Mouse (Mus musculus): ENCODE measurements around the gene Apoo.
"Not testable (repeated sequence)": the region's sequence is repeated elsewhere in the genome, so short reads cannot be mapped to it uniquely, and the experiment has no call there.

The Apoo gene

DNA sequence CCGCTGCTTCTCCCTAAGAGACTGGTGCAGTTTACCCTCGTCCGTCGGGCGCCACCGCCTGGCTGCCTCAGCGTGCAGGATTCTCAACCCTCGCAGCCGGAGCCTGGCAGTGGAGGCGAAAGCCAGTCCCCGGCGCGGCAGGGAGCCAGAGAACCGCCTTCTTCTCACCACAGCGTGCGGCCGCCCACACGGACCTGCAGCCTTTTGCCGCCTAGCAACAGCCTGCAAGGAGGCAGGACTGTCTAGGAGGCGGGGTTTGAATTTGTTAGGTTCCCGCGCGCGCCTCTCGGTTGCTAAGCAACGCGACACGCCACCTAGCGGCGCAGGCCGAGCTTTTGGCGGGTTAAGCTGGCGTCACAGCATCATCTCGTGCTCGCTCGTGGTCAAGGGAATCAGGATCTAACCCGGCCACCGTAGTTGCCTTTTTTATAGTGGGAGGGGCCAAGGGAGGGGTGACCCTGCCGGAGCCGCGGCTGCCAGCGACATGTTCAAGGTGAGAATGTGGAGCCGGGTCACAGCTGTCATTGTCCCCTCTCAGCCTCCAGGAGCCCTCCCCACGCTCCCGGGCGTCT, at the start of gene Apoo, which contains the start of gene Fam90a1b:
Gene Apoo, plus strand, starts transcription at position 448 of the 572 bp plus-strand sequence.
Gene Fam90a1b, minus strand, starts transcription at position 108 of the 572 bp plus-strand sequence.
- peak; percentile 91 to 95 for DNase-seq

DNA sequence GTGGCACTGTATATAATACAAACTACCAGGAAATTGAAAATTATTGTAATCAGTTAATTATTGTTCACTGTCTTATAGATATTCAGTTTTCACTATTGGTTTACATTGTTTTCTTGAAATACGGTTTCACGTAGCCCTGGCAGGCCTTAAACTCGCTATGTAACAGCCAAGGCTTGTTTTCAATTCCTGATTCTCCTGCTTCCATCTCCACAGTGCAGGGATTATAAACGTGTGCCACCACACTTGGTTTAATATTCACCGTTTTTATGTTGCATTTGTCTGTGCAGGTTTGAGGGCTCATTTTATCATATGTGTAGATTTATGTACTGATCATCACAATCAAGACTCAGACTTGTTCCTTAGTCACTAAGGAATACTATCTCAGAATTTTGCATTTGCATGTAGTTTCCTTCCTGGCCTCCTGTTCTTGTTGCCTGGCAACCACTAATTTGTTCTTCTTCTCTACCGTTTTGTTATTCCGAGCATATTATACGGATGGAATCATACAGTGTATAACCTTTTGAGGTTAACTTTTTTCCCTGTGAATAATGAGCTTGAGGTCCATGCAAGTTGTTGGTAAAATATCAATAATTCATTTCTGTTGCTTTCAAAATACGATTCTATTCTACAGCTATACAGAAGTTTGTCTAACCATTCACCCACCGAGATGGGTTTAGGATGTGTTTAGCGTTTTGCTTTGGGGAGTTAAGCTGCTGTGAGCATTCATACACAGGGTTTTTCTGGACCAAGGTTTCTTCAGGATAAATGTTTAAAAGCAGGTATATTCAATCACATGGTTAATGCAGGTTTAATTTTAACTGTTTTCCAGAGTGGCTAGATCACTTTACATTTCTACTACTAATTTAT, 45.6 kb upstream of the Apoo start:
- DNase-seq = no peak

DNA sequence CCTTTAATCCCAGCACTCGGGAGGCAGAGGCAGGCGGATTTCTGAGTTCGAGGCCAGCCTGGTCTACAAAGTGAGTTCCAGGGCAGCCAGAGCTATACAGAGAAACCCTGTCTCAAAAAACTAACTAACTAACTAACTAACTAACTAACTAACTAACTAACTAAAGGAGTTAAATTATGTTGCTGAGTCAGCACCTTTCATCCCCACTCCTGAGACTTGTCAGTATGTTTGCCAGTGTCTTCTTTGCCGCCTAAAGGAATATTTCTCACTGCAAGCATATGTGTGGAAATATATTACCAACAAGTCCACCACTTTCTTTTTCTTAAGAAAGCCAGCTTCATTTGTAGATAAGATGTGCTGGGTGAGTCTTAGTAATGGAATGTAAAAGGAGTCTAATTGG, 23.3 kb upstream of the Apoo start:
- DNase-seq = not testable (repeated sequence)

DNA sequence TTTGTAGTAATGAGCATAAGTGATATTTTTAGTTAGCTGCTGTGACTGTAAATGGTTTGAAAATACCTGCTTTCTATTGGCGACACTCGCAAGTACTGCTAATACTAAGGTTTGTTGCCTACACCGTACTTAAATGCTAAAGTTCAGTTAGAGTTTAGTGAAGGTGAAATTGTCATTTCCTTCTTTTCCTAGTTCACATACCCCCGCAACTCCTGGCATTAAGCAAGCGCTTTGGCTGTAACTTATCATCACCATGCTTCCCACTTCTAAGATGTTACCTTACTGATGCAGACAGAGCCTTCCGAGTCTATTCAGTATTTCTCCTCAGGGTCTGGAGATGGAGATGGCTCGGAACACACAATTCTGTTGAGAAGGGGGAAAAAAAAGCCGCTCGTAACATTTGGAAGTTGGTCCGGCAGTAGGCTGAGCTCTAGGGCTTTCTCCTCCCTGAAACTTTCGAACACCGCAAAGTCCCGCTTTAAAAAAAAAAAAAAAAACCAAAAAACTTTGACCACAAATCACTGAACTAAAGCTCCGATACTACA, 1.5 kb upstream of the Apoo start:
- no peak for DNase-seq

DNA sequence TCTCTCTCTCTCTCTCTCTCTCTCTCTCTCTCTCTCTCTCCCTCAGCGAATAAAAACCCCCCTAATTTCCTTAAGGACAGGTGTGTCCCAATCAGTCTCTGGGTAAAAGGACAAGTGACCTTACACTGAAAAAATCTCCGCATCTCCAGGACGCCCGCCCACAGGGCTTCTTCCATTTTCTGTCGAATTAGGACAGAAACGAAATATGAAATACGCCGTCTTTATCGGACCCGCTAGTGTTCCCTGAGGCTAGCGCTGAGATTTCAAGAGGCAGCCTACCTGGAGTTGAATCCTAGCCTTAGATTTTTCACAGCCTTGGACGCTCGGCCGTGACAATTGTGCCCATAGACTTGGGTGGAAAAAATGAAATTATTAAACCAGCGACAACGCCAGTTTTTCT, 888 bp upstream of the Apoo start:
- no peak for DNase-seq

DNA sequence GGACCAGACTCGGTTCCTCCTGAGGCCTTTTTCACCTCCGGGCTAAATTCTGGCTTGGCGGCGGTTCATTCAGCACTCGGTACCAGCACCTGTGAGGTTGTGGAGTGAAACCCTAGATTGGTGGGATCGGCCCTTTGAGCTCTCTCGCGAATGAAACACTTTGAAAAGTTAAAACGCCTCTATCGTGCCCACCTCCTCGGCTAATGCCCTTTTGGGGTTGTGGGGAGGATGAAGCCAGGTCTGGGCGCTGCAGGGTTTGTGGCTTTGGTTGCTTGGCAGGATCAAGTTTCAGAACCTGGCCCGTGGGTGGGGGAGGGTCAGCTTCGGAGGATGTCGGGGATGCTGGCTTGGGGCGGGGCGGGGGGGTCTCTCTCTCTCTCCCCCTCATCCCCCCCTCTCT, 331 bp downstream of the Apoo start:
- DNase-seq = no peak

DNA sequence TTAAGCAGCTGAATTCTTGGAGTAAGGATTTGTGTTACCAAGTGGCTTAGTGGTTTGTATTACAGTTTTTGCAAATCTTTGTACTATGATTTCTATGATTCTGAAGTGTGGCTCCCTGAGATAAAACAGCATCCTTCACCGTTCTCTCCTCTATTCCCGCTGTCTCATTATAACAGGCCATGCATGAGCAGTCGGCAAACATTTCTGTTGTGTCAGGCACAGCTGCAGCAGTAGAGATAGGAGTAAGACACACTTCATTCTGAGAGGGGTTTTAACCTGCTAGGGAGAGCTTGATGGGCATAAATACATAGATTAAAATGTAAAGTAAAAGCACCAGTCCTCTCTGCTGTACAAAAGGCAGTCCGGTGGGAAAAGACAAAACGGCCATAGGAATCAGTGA, 11.8 kb downstream of the Apoo start:
- DNase-seq = no peak

DNA sequence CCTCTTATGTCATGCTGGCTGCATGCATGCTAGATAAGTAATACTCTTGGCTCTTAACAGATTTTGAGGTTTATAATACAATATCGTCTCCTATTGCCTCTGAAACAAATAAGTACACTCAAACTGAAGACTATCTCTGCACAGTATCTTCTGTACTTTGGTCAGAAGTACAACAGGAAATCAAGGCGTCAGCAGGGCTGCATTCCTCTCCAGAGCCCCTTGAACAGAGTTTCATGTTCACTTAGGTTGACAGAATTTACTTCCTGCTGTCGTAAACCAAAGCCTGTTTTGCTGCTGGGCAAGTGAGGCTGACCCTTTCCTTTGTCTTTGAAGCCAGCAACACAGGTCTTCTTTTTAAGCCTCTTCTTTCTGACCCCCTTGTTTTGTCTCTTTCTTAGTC, 42.1 kb downstream of the Apoo start:
- DNase-seq = no peak

DNA sequence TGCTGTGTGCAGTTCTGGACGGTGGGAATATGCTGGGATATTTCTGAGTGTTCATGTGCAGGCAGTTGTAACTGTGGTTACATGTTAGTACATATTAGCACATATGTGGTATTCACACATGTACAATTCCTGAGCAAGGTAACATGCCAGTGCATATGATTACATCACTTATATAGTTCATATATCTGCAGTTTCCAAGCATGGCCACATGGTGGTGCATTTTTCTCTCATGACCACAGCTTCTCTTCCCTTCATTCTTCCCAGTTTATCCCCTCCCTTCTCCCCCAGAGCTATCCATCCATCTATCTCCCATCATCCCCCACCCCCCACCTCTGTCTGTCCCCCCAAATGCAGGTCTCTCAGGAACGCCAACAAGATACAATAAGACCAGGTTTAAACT, 53.3 kb downstream of the Apoo start:
- DNase-seq = no peak

DNA sequence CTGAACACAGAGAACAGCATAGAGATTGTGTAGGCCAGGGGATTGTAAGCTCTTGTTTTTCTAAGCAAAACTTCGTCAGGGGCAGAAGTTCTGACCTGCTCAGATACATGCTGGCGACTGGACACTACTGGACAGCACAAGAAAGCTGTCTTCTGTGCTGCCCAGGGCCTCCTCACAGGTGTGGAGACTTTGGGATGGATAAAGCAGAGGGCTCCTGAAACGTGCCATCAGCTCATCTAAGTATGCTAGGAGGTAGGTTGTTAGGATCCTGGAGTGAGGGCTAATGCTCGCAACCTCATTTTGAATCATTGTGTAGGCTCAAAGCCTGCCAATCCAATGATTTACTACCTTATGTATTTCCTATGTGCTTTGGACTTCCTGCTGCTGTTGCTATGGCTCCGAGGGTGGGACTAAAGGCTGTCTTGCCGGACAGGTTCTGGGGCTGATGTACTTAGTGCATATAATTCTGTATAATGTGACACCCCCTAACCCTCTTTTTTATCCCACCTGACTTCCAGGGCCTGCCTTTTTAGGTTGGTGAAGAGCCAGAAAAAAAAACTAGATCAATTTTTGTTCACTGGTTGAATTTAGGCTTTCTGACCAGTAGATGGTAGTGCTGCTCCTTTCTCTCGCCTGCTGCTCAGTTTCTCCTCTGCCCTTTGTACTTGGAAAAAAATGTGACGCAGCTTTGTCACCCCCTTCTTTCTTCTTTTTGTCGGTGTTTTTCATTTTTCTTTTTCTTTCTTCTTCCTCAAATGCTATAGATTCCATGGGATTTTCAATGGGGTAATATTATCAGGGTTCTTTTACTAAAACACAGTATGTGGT, 64.8 kb downstream of the Apoo start:
- no peak for DNase-seq

DNA sequence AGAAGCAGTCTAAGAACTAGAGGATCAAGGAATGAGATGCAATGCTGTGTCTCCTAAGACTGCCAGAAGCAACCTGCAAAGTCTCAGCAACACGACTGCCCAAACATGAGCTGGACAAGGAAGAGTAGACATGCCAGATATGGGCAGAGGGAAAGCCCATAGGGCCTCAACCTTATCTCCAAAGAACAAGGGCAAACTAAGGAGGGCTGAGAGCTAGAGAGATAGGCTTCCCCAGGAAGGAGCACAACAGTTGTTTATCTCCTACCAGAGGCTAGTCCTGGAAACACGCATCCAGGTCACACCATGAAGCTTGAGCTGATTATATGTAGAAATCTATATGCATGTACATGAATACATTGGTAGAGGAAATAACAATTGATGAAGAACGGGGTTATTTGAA, 78.5 kb downstream of the Apoo start:
- DNase-seq = not testable (repeated sequence)

DNA sequence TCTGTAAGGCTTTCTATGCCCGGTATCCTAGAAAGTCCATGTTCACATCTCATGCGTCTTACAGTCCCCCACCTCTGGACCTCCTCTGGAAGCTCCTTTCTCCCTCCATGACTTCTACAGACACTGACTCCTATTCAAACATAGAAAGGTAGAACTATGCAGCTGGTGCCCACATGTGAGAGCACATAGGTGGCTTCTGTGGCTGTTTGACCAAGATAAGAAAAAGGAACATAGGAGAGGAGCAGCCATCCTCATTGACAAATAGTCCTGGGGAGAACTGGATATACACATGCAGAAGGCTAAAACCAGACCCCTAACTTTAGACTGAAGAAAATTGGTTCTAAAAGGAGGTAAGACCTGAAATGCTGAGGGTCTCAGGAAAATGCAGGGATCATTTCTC, 79.1 kb downstream of the Apoo start:
- not testable (repeated sequence) for DNase-seq

DNA sequence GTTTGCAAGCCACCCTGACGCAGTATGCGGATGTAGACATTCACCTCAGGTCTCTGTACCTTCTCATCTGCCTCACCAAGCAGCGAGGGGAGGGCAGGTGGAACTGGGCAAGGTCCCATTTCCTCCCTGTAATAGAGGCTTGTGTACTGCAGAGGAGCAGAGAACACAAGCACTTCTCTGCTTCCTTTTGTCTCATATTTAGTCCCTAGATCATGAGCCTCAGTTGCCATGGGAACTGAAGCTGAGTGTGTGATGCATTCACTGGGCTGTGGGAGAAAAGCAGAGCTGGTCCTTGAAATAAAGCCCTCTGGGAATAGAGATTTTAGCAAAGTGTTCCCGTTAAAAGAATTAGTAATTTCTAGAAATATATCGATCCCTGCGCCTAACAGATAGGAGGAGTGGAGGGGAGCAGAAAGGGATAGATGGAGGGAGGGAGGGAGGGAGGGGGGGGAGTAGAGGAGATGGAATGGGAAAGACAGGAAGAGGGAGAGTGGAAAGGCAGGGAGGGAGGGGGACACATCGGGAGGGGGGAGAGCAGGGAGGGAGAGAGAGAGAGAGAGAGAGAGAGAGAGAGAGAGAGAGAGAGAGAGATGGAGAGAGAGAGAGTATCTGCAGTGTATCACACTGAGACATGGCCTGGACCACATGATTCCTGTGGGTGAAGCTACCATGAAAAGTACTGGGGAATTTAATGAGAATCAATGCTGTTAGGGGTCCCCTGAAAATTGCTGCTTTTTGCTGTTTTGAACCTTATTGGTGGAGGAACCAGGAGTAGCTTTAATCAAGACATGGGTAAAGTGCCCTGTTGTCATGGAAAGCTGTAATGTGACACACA, 83.3 kb downstream of the Apoo start:
- DNase-seq = not testable (repeated sequence)

DNA sequence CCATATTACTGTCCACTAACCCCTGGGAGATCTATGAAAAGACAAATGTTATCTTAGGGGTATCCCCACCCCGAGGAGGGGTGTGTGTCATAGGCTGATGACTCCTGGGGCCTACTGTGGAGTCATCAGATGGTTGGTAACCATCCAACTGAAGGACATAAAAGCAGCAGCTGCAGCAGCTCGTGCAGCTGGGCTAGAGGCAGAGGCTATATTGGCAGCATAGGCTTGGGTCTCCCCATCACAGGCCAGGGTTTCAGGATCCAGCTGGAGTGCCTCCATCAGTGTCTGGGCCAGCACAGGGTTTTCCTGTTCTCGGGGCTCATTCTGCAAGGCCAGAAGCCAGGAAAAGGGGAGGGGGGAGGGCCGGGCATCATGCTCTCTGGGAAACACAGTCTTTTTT, 92.4 kb downstream of the Apoo start:
- no peak for DNase-seq

DNA sequence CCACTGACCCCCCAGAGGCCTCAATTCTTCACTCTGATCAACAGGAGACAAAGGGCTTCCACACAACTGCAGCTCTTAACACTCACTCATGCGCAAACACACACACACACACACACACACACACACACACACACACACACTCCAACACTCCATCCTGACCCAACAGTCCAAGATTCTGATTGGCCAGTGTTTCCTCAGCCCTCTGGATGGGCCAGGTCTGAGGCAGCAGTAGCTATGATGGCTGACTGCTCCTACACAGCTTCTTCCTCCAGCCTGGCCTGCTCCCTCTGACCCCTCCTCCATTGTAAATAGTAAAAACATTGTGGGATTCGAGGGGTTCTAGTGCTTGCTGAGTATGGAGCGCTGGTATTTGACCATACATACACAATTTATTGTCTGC, 94.6 kb downstream of the Apoo start:
- DNase-seq = not testable (repeated sequence)

DNA sequence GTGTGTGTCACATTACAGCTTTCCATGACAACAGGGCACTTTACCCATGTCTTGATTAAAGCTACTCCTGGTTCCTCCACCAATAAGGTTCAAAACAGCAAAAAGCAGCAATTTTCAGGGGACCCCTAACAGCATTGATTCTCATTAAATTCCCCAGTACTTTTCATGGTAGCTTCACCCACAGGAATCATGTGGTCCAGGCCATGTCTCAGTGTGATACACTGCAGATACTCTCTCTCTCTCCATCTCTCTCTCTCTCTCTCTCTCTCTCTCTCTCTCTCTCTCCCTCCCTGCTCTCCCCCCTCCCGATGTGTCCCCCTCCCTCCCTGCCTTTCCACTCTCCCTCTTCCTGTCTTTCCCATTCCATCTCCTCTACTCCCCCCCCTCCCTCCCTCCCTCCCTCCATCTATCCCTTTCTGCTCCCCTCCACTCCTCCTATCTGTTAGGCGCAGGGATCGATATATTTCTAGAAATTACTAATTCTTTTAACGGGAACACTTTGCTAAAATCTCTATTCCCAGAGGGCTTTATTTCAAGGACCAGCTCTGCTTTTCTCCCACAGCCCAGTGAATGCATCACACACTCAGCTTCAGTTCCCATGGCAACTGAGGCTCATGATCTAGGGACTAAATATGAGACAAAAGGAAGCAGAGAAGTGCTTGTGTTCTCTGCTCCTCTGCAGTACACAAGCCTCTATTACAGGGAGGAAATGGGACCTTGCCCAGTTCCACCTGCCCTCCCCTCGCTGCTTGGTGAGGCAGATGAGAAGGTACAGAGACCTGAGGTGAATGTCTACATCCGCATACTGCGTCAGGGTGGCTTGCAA, 95.9 kb downstream of the Apoo start:
- not testable (repeated sequence) for DNase-seq

Measured in thymus, adult 18-20 months (tissue).